In genomic region chr11:75201721-75202120, GRCm38 (mm10) we compare ENCODE assay signal across 19 mouse cellular contexts. TPM values are rescaled to one million over a fixed set of nuclear protein-coding genes. Genes with fewer than 3 reads are reported as not detected.
DNase-seq lines count a peak whose midpoint lies in the region; ATAC-seq and TF ChIP-seq lines count a peak whose summit lies in the region.
"Had no signal": no experiment of that assay in that cellular context is flagged by ENCODE, and none has a peak within 500 bp of the region (broad histone marks: within the 10 kb centered on the region; RNA-seq: fewer than 3 reads in every experiment).

No protein-coding gene starts in this region.

- no peak for TF ChIP-seq POLR2A in lung, adult 2 months (IDR thresholded peaks at IDR 0.05; ENCODE audit: borderline replicate concordance, extremely low read depth, low read depth, low read length)

- peak; percentile 41 to 45 for DNase-seq in cerebellum, adult 18-20 months
- no peak for DNase-seq in heart, adult 11 months
- no peak for DNase-seq in lung, adult 2 months
- no peak for DNase-seq in stomach, postnatal 0 days (ENCODE audit: low spot score)
- DNase-seq: adrenal gland, adult 2 months; gastrocnemius, postnatal 10 days; heart, adult 2 months; right cerebral cortex, postnatal 25 days; thymus, postnatal 14 days had no signal

- no peak for ATAC-seq in cerebellum, adult (ENCODE audit: insufficient number of reproducible peaks, low FRiP score, low TSS enrichment)
- ATAC-seq in heart, embryonic 16.5 days (replicated peaks; ENCODE audit: extremely low read depth, insufficient read depth, low FRiP score) = no peak
- ATAC-seq in lung, embryonic 16.5 days (ENCODE audit: low read depth) = 0 out of 2 replicates have a peak, but pooled peaks have one; percentile 21
- ATAC-seq in stomach, embryonic 16.5 days (ENCODE audit: insufficient read depth, low FRiP score) = no peak
- ATAC-seq in stomach, postnatal 0 days (ENCODE audit: low FRiP score, low TSS enrichment) = no peak
- ATAC-seq: intestine, embryonic 15.5 days had no signal

- no peak overlapping the region for H3K4me3 ChIP-seq in heart, embryonic 16.5 days (ENCODE audit: low read length)
- H3K4me3 ChIP-seq in lung, embryonic 16.5 days (ENCODE audit: low read length) = no peak overlapping the region
- no peak overlapping the region for H3K4me3 ChIP-seq in lung, adult 2 months (replicated peaks; ENCODE audit: extremely low read depth, low read depth, low read length)
- no peak overlapping the region for H3K4me3 ChIP-seq in stomach, embryonic 16.5 days (replicated peaks; ENCODE audit: low read length)
- no peak overlapping the region for H3K4me3 ChIP-seq in stomach, postnatal 0 days (ENCODE audit: low read depth, low read length)
- H3K4me3 ChIP-seq: forebrain, embryonic 12.5 days; heart, adult 2 months; intestine, embryonic 15.5 days; limb, embryonic 10.5 days; liver, embryonic 12.5 days; neural tube, embryonic 12.5 days had no signal

- TF ChIP-seq EP300 in stomach, postnatal 0 days (optimal IDR thresholded peaks at IDR 0.05) = no peak

- 47% methylated on average over 8 of the region's 8 CpGs for WGBS in heart, embryonic 16.5 days
- 34% methylated on average over 8 of the region's 8 CpGs for WGBS in lung, embryonic 16.5 days
- 40% methylated on average over 8 of the region's 8 CpGs for WGBS in lung, adult 2 months
- 45% methylated on average over 8 of the region's 8 CpGs for WGBS in stomach, embryonic 16.5 days
- 50% methylated on average over 8 of the region's 8 CpGs for WGBS in stomach, postnatal 0 days

- 0 out of 2 replicates have a peak, but pooled peaks cover 2% of the 10 kb centered on the region for H3K27me3 ChIP-seq in heart, embryonic 16.5 days (ENCODE audit: control insufficient read depth, insufficient read depth, low read length)
- peaks cover under 1% of the 10 kb centered on the region; the same call in 1 of the 2 replicates for H3K27me3 ChIP-seq in lung, embryonic 16.5 days (ENCODE audit: control insufficient read depth, insufficient read depth, low read depth, low read length)
- peaks cover 8% of the 10 kb centered on the region; the same call in 1 of the 2 replicates for H3K27me3 ChIP-seq in stomach, embryonic 16.5 days (ENCODE audit: control insufficient read depth, insufficient read depth, low read length)
- no peaks in the 10 kb centered on the region for H3K27me3 ChIP-seq in stomach, postnatal 0 days (ENCODE audit: control insufficient read depth, insufficient read depth, low read length)

- H3K4me1 ChIP-seq in heart, embryonic 16.5 days (ENCODE audit: control insufficient read depth, insufficient read depth, low read length) = peaks cover 34% of the 10 kb centered on the region
- H3K4me1 ChIP-seq in lung, embryonic 16.5 days (replicated peaks; ENCODE audit: control insufficient read depth, insufficient read depth, low read length) = peaks cover 11% of the 10 kb centered on the region
- H3K4me1 ChIP-seq in lung, adult 2 months (ENCODE audit: control insufficient read depth, insufficient read depth, low read length) = peaks cover 3% of the 10 kb centered on the region; the same call in 1 of the 2 replicates
- peaks cover 3% of the 10 kb centered on the region; the same call in 1 of the 2 replicates for H3K4me1 ChIP-seq in stomach, embryonic 16.5 days (ENCODE audit: control insufficient read depth, insufficient read depth, low read length)
- H3K4me1 ChIP-seq in stomach, postnatal 0 days (replicated peaks; ENCODE audit: control insufficient read depth, insufficient read depth) = no peaks in the 10 kb centered on the region

- H3K9ac ChIP-seq in heart, embryonic 16.5 days (ENCODE audit: low read length) = 0 out of 2 replicates have a peak overlapping the region, but pooled peaks have one; percentile 26
- H3K9ac ChIP-seq in lung, embryonic 16.5 days (ENCODE audit: low read length) = no peak overlapping the region
- H3K9ac ChIP-seq in stomach, embryonic 16.5 days (ENCODE audit: low read length) = peak overlapping the region; percentile 34; the same call in 1 of the 2 replicates
- H3K9ac ChIP-seq in stomach, postnatal 0 days (ENCODE audit: low read length) = no peak overlapping the region
- H3K9ac ChIP-seq: forebrain, embryonic 12.5 days; intestine, embryonic 15.5 days; liver, embryonic 12.5 days; neural tube, embryonic 12.5 days had no signal

- H3K4me2 ChIP-seq in heart, embryonic 16.5 days (ENCODE audit: low read depth, low read length) = no peak overlapping the region
- no peak overlapping the region for H3K4me2 ChIP-seq in lung, embryonic 16.5 days (ENCODE audit: low read depth, low read length)
- H3K4me2 ChIP-seq in stomach, embryonic 16.5 days (ENCODE audit: low read depth, low read length) = no peak overlapping the region
- no peak overlapping the region for H3K4me2 ChIP-seq in stomach, postnatal 0 days (replicated peaks; ENCODE audit: low read depth)
- H3K4me2 ChIP-seq: forebrain, embryonic 12.5 days; intestine, embryonic 15.5 days; liver, embryonic 12.5 days; neural tube, embryonic 12.5 days had no signal

- no peaks in the 10 kb centered on the region for H3K9me3 ChIP-seq in heart, embryonic 16.5 days (replicated peaks; ENCODE audit: control insufficient read depth, low read length)
- no peaks in the 10 kb centered on the region for H3K9me3 ChIP-seq in lung, embryonic 16.5 days (ENCODE audit: control insufficient read depth, low read length)
- no peaks in the 10 kb centered on the region for H3K9me3 ChIP-seq in stomach, embryonic 16.5 days (replicated peaks; ENCODE audit: control insufficient read depth, low read length)
- no peaks in the 10 kb centered on the region for H3K9me3 ChIP-seq in stomach, postnatal 0 days (ENCODE audit: control insufficient read depth, low read length)
- H3K9me3 ChIP-seq: forebrain, embryonic 12.5 days; intestine, embryonic 15.5 days; limb, embryonic 10.5 days; liver, embryonic 12.5 days; neural tube, embryonic 12.5 days had no signal

- H3K27ac ChIP-seq in heart, embryonic 16.5 days (ENCODE audit: low read length) = peak overlapping the region; percentile 32; the same call in 1 of the 2 replicates
- H3K27ac ChIP-seq in lung, embryonic 16.5 days (ENCODE audit: low read length) = no peak overlapping the region
- no peak overlapping the region for H3K27ac ChIP-seq in stomach, embryonic 16.5 days (ENCODE audit: low read length)
- H3K27ac ChIP-seq in stomach, postnatal 0 days (replicated peaks) = no peak overlapping the region
- H3K27ac ChIP-seq: forebrain, embryonic 12.5 days; heart, adult 2 months; intestine, embryonic 15.5 days; limb, embryonic 10.5 days; liver, embryonic 12.5 days; macrophage; neural tube, embryonic 12.5 days had no signal

- H3K36me3 ChIP-seq in heart, embryonic 16.5 days (ENCODE audit: control insufficient read depth, insufficient read depth) = no peaks in the 10 kb centered on the region
- H3K36me3 ChIP-seq in lung, embryonic 16.5 days (ENCODE audit: control insufficient read depth, insufficient read depth, low read length) = no peaks in the 10 kb centered on the region
- H3K36me3 ChIP-seq in stomach, embryonic 16.5 days (ENCODE audit: control insufficient read depth, insufficient read depth, low read length) = no peaks in the 10 kb centered on the region
- no peaks in the 10 kb centered on the region for H3K36me3 ChIP-seq in stomach, postnatal 0 days (ENCODE audit: control insufficient read depth, insufficient read depth, low read length)
- H3K36me3 ChIP-seq: forebrain, embryonic 12.5 days; intestine, embryonic 15.5 days; limb, embryonic 10.5 days; liver, embryonic 12.5 days; neural tube, embryonic 12.5 days had no signal

- TF ChIP-seq CTCF in lung, adult 2 months (IDR thresholded peaks at IDR 0.05; ENCODE audit: insufficient read depth, low read length) = no peak
- TF ChIP-seq CTCF in stomach, postnatal 0 days (IDR thresholded peaks at IDR 0.05; ENCODE audit: low read depth) = no peak

RNA-seq across cellular contexts. Expression of gene Rtn4rl1, which starts 8.1 kb away (rescaled TPM):
- polyA plus RNA-seq in heart, embryonic 16.5 days (2015; fragmentation: Nextera tagmentation; extraction: Ambion mirVana) = 12.4 and 13.1 TPM in 2 replicates
- polyA plus RNA-seq in lung, embryonic 16.5 days (2015; fragmentation: Nextera tagmentation; extraction: Ambion mirVana) = 2.0 and 2.9 TPM in 2 replicates
- polyA plus RNA-seq in lung, adult 2 months (2012; rRNA removed) = 11.6 and 12.5 TPM in 2 replicates
- 1.3 and 1.4 TPM in 2 replicates for polyA plus RNA-seq in stomach, embryonic 16.5 days (2015; fragmentation: Nextera tagmentation; extraction: Ambion mirVana)
- 2.1 and 2.9 TPM in 2 replicates for polyA plus RNA-seq in stomach, postnatal 0 days (2015; fragmentation: Nextera tagmentation; extraction: Ambion mirVana)

RNA-seq across cellular contexts. Expression of gene Dph1, which starts 10.7 kb away (rescaled TPM):
- polyA plus RNA-seq in heart, embryonic 16.5 days (2015; fragmentation: Nextera tagmentation; extraction: Ambion mirVana) = 19.7 and 21.0 TPM in 2 replicates
- 17.1 and 17.9 TPM in 2 replicates for polyA plus RNA-seq in lung, embryonic 16.5 days (2015; fragmentation: Nextera tagmentation; extraction: Ambion mirVana)
- 21.0 and 25.7 TPM in 2 replicates for polyA plus RNA-seq in lung, adult 2 months (2012; rRNA removed)
- 20.6 and 20.7 TPM in 2 replicates for polyA plus RNA-seq in stomach, embryonic 16.5 days (2015; fragmentation: Nextera tagmentation; extraction: Ambion mirVana)
- 15.2 and 15.8 TPM in 2 replicates for polyA plus RNA-seq in stomach, postnatal 0 days (2015; fragmentation: Nextera tagmentation; extraction: Ambion mirVana)

RNA-seq across cellular contexts. Expression of gene Ovca2, which starts 23.1 kb away (rescaled TPM):
- 18.4 and 18.7 TPM in 2 replicates for polyA plus RNA-seq in heart, embryonic 16.5 days (2015; fragmentation: Nextera tagmentation; extraction: Ambion mirVana)
- 24.0 and 24.2 TPM in 2 replicates for polyA plus RNA-seq in lung, embryonic 16.5 days (2015; fragmentation: Nextera tagmentation; extraction: Ambion mirVana)
- polyA plus RNA-seq in lung, adult 2 months (2012; rRNA removed) = 15.3 and 21.1 TPM in 2 replicates
- polyA plus RNA-seq in stomach, embryonic 16.5 days (2015; fragmentation: Nextera tagmentation; extraction: Ambion mirVana) = 19.4 and 23.2 TPM in 2 replicates
- polyA plus RNA-seq in stomach, postnatal 0 days (2015; fragmentation: Nextera tagmentation; extraction: Ambion mirVana) = 19.3 and 20.2 TPM in 2 replicates

RNA-seq across cellular contexts. Expression of gene Hic1, which starts 32.4 kb away (rescaled TPM):
- 7.1 and 9.8 TPM in 2 replicates for polyA plus RNA-seq in heart, embryonic 16.5 days (2015; fragmentation: Nextera tagmentation; extraction: Ambion mirVana)
- 8.4 and 8.5 TPM in 2 replicates for polyA plus RNA-seq in lung, embryonic 16.5 days (2015; fragmentation: Nextera tagmentation; extraction: Ambion mirVana)
- 21.4 and 33.8 TPM in 2 replicates for polyA plus RNA-seq in lung, adult 2 months (2012; rRNA removed)
- 5.1 and 5.9 TPM in 2 replicates for polyA plus RNA-seq in stomach, embryonic 16.5 days (2015; fragmentation: Nextera tagmentation; extraction: Ambion mirVana)
- polyA plus RNA-seq in stomach, postnatal 0 days (2015; fragmentation: Nextera tagmentation; extraction: Ambion mirVana) = 6.6 and 8.2 TPM in 2 replicates
- polyA plus RNA-seq: macrophage had no signal

Comparison
In these comparisons a context has a peak if more than half of its experiments do, and no peak if none do; other contexts are left out.
1. H3K9ac ChIP-seq: peak in heart, embryonic 16.5 days (single experiment) and stomach, embryonic 16.5 days (single experiment); none in lung, embryonic 16.5 days (single experiment) and stomach, postnatal 0 days (single experiment).
2. DNase-seq: peak in cerebellum, adult 18-20 months (2 of 2); none in heart, adult 11 months (single experiment), lung, adult 2 months (single experiment) and stomach, postnatal 0 days (single experiment).